Mouse (Mus musculus) spleen, adult 2 months (tissue): Measurements from ENCODE around the gene Hils1.

Experiments
- CTCF ChIP-seq: fragments of 200-500 bp; IDR thresholded peaks from 2 replicates; pipeline ENCODE4 v1.5.1; 2011; ENCODE audit warnings: mild to moderate bottlenecking, inconsistent platforms; ENCODE audit not compliant: insufficient read depth, insufficient read length, insufficient replicate concordance; ENCODE audit errors: extremely low read depth
- POLR2A ChIP-seq: fragments of 200-500 bp; IDR thresholded peaks from 2 replicates; pipeline ENCODE4 v1.6.1; 2011; ENCODE audit warnings: low read depth, low read length, inconsistent platforms

DNA sequence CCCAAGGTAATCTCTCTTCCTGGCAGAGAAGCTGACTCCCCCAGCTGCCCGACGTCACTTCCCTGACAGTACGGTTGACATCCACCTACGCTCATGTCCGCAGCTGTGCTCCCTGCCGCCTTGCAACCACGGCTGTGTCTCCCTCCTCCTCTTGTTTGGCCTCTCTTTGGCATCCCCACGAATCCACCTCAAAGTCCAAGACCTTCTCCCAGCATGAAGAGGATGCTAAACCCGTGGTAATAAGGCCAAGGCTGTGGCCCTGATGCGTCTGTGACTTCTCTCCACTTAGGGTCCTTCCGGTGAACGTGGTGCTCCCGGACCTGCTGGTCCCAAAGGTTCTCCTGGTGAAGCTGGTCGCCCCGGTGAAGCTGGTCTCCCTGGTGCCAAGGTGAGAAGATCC is 24.3 kb upstream of the Hils1 start:
- TF ChIP-seq CTCF (no peak), POLR2A (no peak)
